Mouse (Mus musculus) limb, embryonic 14.5 days (tissue): ENCODE data around the gene Dglucy. TPM values are rescaled to one million over a fixed set of nuclear protein-coding genes. Genes with fewer than 3 reads are reported as not detected.
A peak's percentile ranks its signal among the peaks of the same experiment; 100 is the strongest.

Source experiments
- ATAC-seq: fragments of 200-750 bp; cut with Nextera tagmentation; 2 replicates; pipeline ENCODE4 v1.8.0; 2017; ENCODE audit warnings: low read depth, moderate number of reproducible peaks, moderate TSS enrichment; ENCODE audit not compliant: low FRiP score
- DNase-seq: peaks from one replicate; pipeline ENCODE4 v3.0.0-alpha.2; 2015; ENCODE audit warnings: low spot score
- H3K27ac ChIP-seq: fragments of 300-500 bp; sonication (generic); replicated peaks from 2 replicates; pipeline ENCODE4 v1.5.1; 2014; ENCODE audit warnings: low read depth, mild to moderate bottlenecking, low read length, moderate library complexity, mixed read lengths
- H3K27me3 ChIP-seq: fragments of 300-500 bp; sonication (generic); 2 replicates; pipeline ENCODE4 v1.6.1; 2014; ENCODE audit warnings: low read length, mixed read lengths; ENCODE audit not compliant: control insufficient read depth, insufficient read depth
- H3K36me3 ChIP-seq: fragments of 300-500 bp; sonication (generic); 2 replicates; pipeline ENCODE4 v1.6.1; 2014; ENCODE audit warnings: mild to moderate bottlenecking, low read length, moderate library complexity, mixed read lengths; ENCODE audit not compliant: control insufficient read depth, insufficient read depth
- H3K4me1 ChIP-seq: fragments of 300-500 bp; sonication (generic); 2 replicates; pipeline ENCODE4 v1.6.1; 2014; ENCODE audit warnings: antibody characterized with exemption, low read length, mixed read lengths; ENCODE audit not compliant: control insufficient read depth, insufficient read depth
- H3K4me2 ChIP-seq: fragments of 300-500 bp; sonication (generic); replicated peaks from 2 replicates; pipeline ENCODE4 v1.6.1; 2014; ENCODE audit warnings: low read depth, mild to moderate bottlenecking, low read length, moderate library complexity; ENCODE audit not compliant: severe bottlenecking
- H3K4me3 ChIP-seq: fragments of 300-500 bp; sonication (generic); replicated peaks from 2 replicates; pipeline ENCODE4 v1.5.1; 2014; ENCODE audit warnings: low read length
- H3K9ac ChIP-seq: fragments of 300-500 bp; sonication (generic); 2 replicates; pipeline ENCODE4 v1.6.1; 2014; ENCODE audit warnings: mild to moderate bottlenecking, low read depth, low read length, moderate library complexity; ENCODE audit not compliant: severe bottlenecking
- H3K9me3 ChIP-seq: fragments of 300-500 bp; sonication (generic); 2 replicates; pipeline ENCODE4 v1.6.1; 2016; ENCODE audit warnings: low read length; ENCODE audit not compliant: control insufficient read depth
- POLR2A ChIP-seq: fragments of 200-500 bp; IDR thresholded peaks from 2 replicates; pipeline ENCODE4 v1.8.0; 2012; ENCODE audit warnings: inconsistent platforms, mild to moderate bottlenecking, moderate library complexity, borderline replicate concordance; ENCODE audit not compliant: insufficient read depth, insufficient read length; ENCODE audit errors: extremely low read depth
- WGBS: fragments of 180-500 bp; shearing (Covaris S2); extraction: QIAGEN DNeasy Blood & Tissue Kit; methylation state at CpG from one replicate; pipeline ENCODE4 v1.1.7; 2014; 5-methylcytosine and 5-hydroxymethylcytosine counted together
- polyA plus RNA-seq, 2 experiments: library from polyadenylated mRNA; depleted of rRNA in 1 of 2; stranded (reverse) in 1 of 2; unstranded in 1 of 2; fragments of >200 nt; fragmentation: Nextera tagmentation in 1 of 2; extraction: Ambion mirVana in 1 of 2; gene quantifications; 2 replicates each; pipeline versions ENCODE4 v1.2.1 to v1.2.3; 2012 to 2014

Dglucy gene
- polyA plus RNA-seq, 2 experiments, result 2.0 to 3.1 TPM

- WGBS, result 91% methylated on average over 3 of the region's 3 CpGs
- Histone ChIP-seq H3K4me3 (no peak overlapping the region), H3K36me3 (no peaks in the 10 kb centered on the region), H3K4me2 (no peak overlapping the region), H3K27me3 (no peaks in the 10 kb centered on the region), H3K27ac (no peak overlapping the region), H3K9me3 (no peaks in the 10 kb centered on the region), H3K4me1 (0 out of 2 replicates have a peak, but pooled peaks cover 2% of the 10 kb centered on the region), H3K9ac (no peak overlapping the region)
- no peak for TF ChIP-seq POLR2A
- DNase-seq (no peak), ATAC-seq (no peak)
Observed at GRCm38 (mm10) chr12:100862856-100863446, 84.1 kb downstream of the Dglucy start.

GRCm38 (mm10) chr12:100865072-100865471 lies 86.2 kb downstream of the Dglucy start:
- peak; percentile 37; the same call in 1 of the 2 replicates for ATAC-seq
- H3K9ac ChIP-seq, result no peak overlapping the region
- no peak overlapping the region for H3K4me3 ChIP-seq

GRCm38 (mm10) chr12:100865509-100866078 lies 86.7 kb downstream of the Dglucy start:
- DNase-seq (no peak), ATAC-seq (peak; percentile 37; the same call in 1 of the 2 replicates)
- no peak overlapping the region for H3K9ac ChIP-seq
- 74% methylated on average over 11 of the region's 11 CpGs for WGBS
- no peak overlapping the region for H3K4me2 ChIP-seq
- H3K4me1 ChIP-seq, result 0 out of 2 replicates have a peak, but pooled peaks cover 6% of the 10 kb centered on the region
- no peaks in the 10 kb centered on the region for H3K27me3 ChIP-seq
- H3K27ac ChIP-seq, result no peak overlapping the region
- no peak for TF ChIP-seq POLR2A
- no peak overlapping the region for H3K4me3 ChIP-seq
- H3K9me3 ChIP-seq, result no peaks in the 10 kb centered on the region
- no peaks in the 10 kb centered on the region for H3K36me3 ChIP-seq

More at GRCm38 (mm10) chr12:100865072-100865471, 86.2 kb downstream of the Dglucy start:
- no peak overlapping the region for H3K27ac ChIP-seq
- H3K4me1 ChIP-seq, result 0 out of 2 replicates have a peak, but pooled peaks cover 6% of the 10 kb centered on the region
- no peak for DNase-seq
- no peak for TF ChIP-seq POLR2A
- no peak overlapping the region for H3K4me2 ChIP-seq
- no peaks in the 10 kb centered on the region for H3K27me3 ChIP-seq
- H3K36me3 ChIP-seq, result no peaks in the 10 kb centered on the region
- no peaks in the 10 kb centered on the region for H3K9me3 ChIP-seq

- no peaks in the 10 kb centered on the region for H3K9me3 ChIP-seq
- WGBS, result 83% methylated on average over 8 of the region's 8 CpGs
- no peaks in the 10 kb centered on the region for H3K36me3 ChIP-seq
- DNase-seq (no peak), ATAC-seq (no peak)
- H3K4me1 ChIP-seq, result 0 out of 2 replicates have a peak, but pooled peaks cover 6% of the 10 kb centered on the region
- H3K4me2 ChIP-seq, result no peak overlapping the region
- H3K27me3 ChIP-seq, result no peaks in the 10 kb centered on the region
- H3K27ac ChIP-seq, result no peak overlapping the region
- H3K9ac ChIP-seq, result no peak overlapping the region
- no peak overlapping the region for H3K4me3 ChIP-seq
- TF ChIP-seq POLR2A, result no peak
Observed at GRCm38 (mm10) chr12:100867097-100867496, 88.2 kb downstream of the Dglucy start.

GRCm38 (mm10) chr12:100868049-100868622 lies 89.3 kb downstream of the Dglucy start:
- ATAC-seq, result no peak
- Histone ChIP-seq H3K4me3 (no peak overlapping the region), H3K27me3 (no peaks in the 10 kb centered on the region), H3K9ac (no peak overlapping the region), H3K27ac (no peak overlapping the region), H3K36me3 (no peaks in the 10 kb centered on the region), H3K9me3 (no peaks in the 10 kb centered on the region), H3K4me2 (no peak overlapping the region), H3K4me1 (0 out of 2 replicates have a peak, but pooled peaks cover 6% of the 10 kb centered on the region)
- no peak for TF ChIP-seq POLR2A
- WGBS, result 58% methylated on average over 4 of the region's 4 CpGs
- no peak for DNase-seq
